Mouse (Mus musculus) embryonic facial prominence, embryonic 11.5 days (tissue): ENCODE results near the gene Elmo1. TPM values are rescaled to one million over a fixed set of nuclear protein-coding genes. Genes with fewer than 3 reads are reported as not detected.

Source experiments
- ATAC-seq: fragments of 200-750 bp; cut with Nextera tagmentation; replicated peaks from 2 replicates; pipeline ENCODE4 v1.8.0; 2017; ENCODE audit warnings: low read depth; ENCODE audit not compliant: insufficient number of reproducible peaks, low FRiP score, low TSS enrichment
- DNase-seq: peaks from one replicate; pipeline ENCODE4 v3.0.0-alpha.2; 2015; ENCODE audit warnings: low spot score
- H3K27ac ChIP-seq: fragments of 300-500 bp; sonication (generic); replicated peaks from 2 replicates; pipeline ENCODE4 v1.5.1; 2014; ENCODE audit warnings: mild to moderate bottlenecking, low read depth, low read length, control low read depth
- H3K27me3 ChIP-seq: fragments of 300-500 bp; sonication (generic); 2 replicates; pipeline ENCODE4 v1.6.1; 2014; ENCODE audit warnings: mild to moderate bottlenecking, low read length, moderate library complexity, mixed read lengths; ENCODE audit not compliant: control insufficient read depth, insufficient read depth
- H3K36me3 ChIP-seq: fragments of 300-500 bp; sonication (generic); replicated peaks from 2 replicates; pipeline ENCODE4 v1.6.1; 2014; ENCODE audit warnings: low read depth, mild to moderate bottlenecking, low read length, moderate library complexity, mixed read lengths; ENCODE audit not compliant: control insufficient read depth, insufficient read depth
- H3K4me1 ChIP-seq: fragments of 300-500 bp; sonication (generic); 2 replicates; pipeline ENCODE4 v1.6.1; 2014; ENCODE audit warnings: low read length, mixed read lengths; ENCODE audit not compliant: control insufficient read depth, insufficient read depth
- H3K4me2 ChIP-seq: fragments of 300-500 bp; sonication (generic); 2 replicates; pipeline ENCODE4 v1.6.1; 2014; ENCODE audit warnings: low read depth, mild to moderate bottlenecking, control low read depth, low read length, moderate library complexity
- H3K4me3 ChIP-seq: fragments of 300-500 bp; sonication (generic); 2 replicates; pipeline ENCODE4 v1.5.1; 2014; ENCODE audit warnings: low read depth, low read length, control low read depth
- H3K9ac ChIP-seq: fragments of 300-500 bp; sonication (generic); replicated peaks from 2 replicates; pipeline ENCODE4 v1.6.1; 2014; ENCODE audit warnings: mild to moderate bottlenecking, control low read depth, low read length
- H3K9me3 ChIP-seq: fragments of 300-500 bp; sonication (generic); replicated peaks from 2 replicates; pipeline ENCODE4 v1.6.1; 2016; ENCODE audit warnings: mild to moderate bottlenecking, low read length, inconsistent platforms, mixed read lengths; ENCODE audit not compliant: control insufficient read depth
- WGBS: fragments of 180-500 bp; shearing (Covaris S2); extraction: QIAGEN DNeasy Blood & Tissue Kit; methylation state at CpG from one replicate; pipeline ENCODE4 v1.1.7; 2014; 5-methylcytosine and 5-hydroxymethylcytosine counted together
- polyA plus RNA-seq: library from polyadenylated mRNA; unstranded; fragments of >200 nt; fragmentation: Nextera tagmentation; extraction: Ambion mirVana; gene quantifications from 2 replicates; pipeline ENCODE4 v1.2.1, GENCODE M21; 2014

The Elmo1 gene
- polyA plus RNA-seq, 1 experiment from 2014 or later, result 8.8 TPM

DNA sequence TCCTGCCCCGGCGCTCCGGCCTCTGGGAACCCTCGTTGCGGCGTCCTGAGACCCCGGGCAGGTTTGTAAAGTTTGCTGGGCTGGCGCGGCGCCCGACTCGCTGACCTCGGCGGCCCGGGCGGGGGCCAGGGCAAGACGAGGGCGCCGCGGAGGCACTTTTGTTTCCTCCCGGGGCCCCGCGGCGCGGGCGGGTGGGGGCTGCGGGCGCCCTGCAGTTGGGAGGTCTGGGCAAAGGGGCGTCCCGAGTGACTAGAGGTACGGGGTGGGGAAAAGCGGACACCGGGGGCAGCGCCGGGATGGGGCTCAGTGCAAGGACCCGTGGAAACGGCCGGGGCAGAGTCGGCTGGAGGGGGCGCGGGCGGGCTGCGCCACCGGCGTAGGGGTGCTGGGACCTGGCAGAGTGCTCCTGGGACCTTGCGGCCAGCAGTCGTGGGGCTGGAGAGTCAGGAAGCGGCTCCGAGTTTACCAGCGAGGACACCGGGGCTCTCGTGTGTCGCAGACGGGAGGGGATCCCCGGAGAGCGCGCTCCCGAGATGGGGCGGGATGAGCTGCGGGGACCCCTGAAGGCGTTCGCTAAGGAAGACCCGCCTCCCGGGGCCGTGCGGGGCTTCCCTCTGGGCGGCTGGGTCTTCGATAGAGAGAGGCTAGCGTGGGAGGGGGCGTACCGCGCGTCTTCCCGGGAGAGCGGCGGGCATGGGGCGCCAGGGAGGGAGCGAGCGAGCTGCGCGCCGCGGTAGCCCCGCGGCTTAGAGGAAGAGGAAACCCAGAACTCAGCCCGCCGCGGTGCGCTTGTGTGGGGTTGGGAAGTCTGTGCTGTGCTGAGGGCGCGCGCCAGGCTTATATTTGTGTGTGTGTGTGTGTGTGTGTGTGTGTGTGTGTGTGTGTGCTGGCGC, 561 bp downstream of the Elmo1 start:
- ATAC-seq (peak; percentile 82), DNase-seq (peak; percentile 69)
- H3K4me2 ChIP-seq, result peak overlapping the region; percentile 87
- H3K27me3 ChIP-seq, result no peaks in the 10 kb centered on the region
- peak overlapping the region; percentile 59 for H3K9ac ChIP-seq
- 0 out of 2 replicates have a peak overlapping the region, but pooled peaks have one; percentile 35 for H3K27ac ChIP-seq
- no peaks in the 10 kb centered on the region for H3K9me3 ChIP-seq
- peak overlapping the region; percentile 74 for H3K4me3 ChIP-seq
- H3K36me3 ChIP-seq, result no peaks in the 10 kb centered on the region
- no peaks in the 10 kb centered on the region for H3K4me1 ChIP-seq
- WGBS, result under 1% methylated on average over 82 of the region's 93 CpGs

DNA sequence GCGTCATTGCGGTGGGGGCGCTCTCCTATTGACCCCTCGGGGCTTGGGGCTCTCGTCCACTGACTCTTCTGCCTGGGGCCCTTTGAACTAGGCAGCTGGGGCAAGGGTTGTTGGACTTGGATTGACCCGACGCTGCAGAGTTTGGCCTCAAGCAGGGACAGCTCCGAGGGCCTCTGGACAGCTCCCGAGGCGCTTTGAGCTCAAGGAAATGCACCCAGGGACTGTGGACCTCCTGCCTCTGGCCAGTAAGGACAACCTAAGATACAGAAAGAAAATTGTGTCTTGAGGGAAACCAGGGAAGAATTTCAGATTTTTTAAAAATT, 1.2 kb downstream of the Elmo1 start:
- H3K27me3 ChIP-seq, result no peaks in the 10 kb centered on the region
- H3K4me3 ChIP-seq, result peak overlapping the region; percentile 74
- no peak for DNase-seq
- no peaks in the 10 kb centered on the region for H3K9me3 ChIP-seq
- H3K36me3 ChIP-seq, result no peaks in the 10 kb centered on the region
- peak overlapping the region; percentile 87 for H3K4me2 ChIP-seq
- H3K9ac ChIP-seq, result peak overlapping the region; percentile 59; the same call in 1 of the 2 replicates
- peak; percentile 30; the same call in 1 of the 2 replicates for ATAC-seq
- no peaks in the 10 kb centered on the region for H3K4me1 ChIP-seq
- WGBS, result 2% methylated on average over 10 of the region's 10 CpGs
- H3K27ac ChIP-seq, result no peak overlapping the region

DNA sequence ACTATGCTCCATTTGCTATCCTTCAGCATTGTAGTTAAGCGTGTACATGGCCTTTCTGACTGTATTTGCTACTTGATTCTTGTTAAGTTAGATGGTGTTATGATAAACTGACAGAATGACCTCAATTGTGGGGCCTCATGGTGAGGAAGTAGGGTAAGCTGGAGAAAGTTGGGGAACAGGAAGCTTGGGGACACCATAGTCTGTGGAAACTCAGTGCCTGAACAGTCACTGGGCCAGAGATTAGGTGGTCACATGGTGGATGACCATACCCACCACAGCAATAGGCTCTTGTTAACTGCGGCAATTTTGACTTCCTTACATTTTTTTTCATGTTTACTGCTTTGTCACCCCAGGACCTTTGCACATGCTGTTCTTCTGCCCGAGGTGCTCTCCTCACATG, 1.9 kb downstream of the Elmo1 start:
- no peaks in the 10 kb centered on the region for H3K36me3 ChIP-seq
- WGBS, result 89% methylated on average over 3 of the region's 3 CpGs
- no peaks in the 10 kb centered on the region for H3K4me1 ChIP-seq
- H3K27me3 ChIP-seq, result no peaks in the 10 kb centered on the region
- H3K27ac ChIP-seq, result no peak overlapping the region
- H3K4me2 ChIP-seq, result no peak overlapping the region
- no peaks in the 10 kb centered on the region for H3K9me3 ChIP-seq
- H3K9ac ChIP-seq, result no peak overlapping the region
- DNase-seq (no peak), ATAC-seq (no peak)
- H3K4me3 ChIP-seq, result no peak overlapping the region

DNA sequence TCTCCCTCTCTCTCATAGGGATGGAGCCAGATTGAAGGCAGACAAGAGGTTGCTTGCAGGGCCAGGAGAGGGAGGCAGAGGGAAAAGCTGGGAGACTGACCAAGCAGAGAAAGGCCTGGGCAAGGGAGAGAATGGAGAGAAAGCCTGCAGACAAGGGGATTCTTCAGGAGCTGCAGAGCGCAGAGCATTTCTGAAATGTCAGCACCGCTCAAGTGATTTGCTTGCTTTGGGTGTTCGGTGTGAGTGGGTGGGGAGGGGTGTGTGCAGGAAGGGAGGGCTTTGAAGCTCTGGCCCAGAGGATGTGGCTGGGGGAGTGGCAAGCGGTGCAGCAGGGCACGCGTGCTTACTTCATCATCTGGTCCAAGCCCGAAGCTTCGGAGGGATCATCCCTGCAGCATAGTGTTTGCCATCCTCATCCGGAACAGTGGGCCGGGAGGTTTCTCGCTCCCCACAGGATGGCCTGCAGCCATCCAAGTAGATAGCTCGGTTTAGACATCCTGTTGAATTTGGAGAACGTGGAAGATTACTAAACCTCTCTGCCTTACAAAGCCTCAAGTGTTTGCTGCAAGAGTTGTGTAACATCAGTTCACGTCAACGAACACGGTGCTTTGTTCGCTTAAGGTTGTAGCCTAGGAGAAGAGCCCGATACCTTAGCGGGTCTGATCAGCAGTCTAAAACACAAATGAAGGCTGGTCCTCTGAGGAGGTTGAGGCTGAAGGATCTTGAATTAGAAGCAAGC, 3.1 kb downstream of the Elmo1 start:
- H3K27ac ChIP-seq, result no peak overlapping the region

DNA sequence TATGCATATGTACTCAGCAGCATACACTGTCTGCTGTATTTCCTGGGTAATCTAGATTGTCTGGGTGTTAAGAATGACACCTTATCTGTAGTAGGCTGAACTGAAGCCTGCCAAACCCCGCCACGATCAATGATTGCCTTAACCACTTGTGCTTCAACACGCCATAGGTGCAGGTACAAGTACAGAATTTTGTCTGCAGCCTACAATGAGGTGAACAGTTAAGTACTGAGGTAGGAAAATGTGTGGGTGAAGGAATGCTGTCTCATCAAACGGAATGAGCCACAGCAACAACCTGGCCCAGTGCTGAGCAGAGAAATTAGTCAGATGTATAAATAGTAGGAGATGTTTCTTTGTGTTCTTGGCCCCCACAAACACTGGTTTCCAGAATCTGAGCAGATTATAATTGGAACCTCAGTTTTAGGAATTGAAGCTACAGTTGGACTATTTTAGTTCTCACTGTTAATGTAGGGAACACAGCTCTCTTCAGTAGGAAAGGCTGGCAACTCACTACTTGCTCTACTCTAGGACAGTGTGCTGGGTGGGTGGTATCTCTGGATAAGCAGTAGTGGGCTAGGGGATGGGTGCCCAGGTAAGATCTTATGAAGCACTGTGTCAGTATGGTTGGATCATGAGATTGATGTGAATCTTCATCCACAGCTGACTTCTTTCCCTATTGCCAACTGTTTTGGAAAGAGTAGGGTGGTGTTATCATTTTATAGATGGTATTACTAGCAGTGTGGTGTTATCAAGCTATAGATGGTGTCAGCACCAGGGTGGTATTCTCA, 4.7 kb downstream of the Elmo1 start:
- 82% methylated on average over 4 of the region's 4 CpGs for WGBS
- H3K4me1 ChIP-seq, result no peaks in the 10 kb centered on the region
- ATAC-seq (no peak), DNase-seq (no peak)
- H3K9me3 ChIP-seq, result no peaks in the 10 kb centered on the region
- H3K36me3 ChIP-seq, result no peaks in the 10 kb centered on the region
- no peak overlapping the region for H3K4me2 ChIP-seq
- H3K27ac ChIP-seq, result no peak overlapping the region
- H3K27me3 ChIP-seq, result no peaks in the 10 kb centered on the region
- H3K9ac ChIP-seq, result no peak overlapping the region
- no peak overlapping the region for H3K4me3 ChIP-seq

More for the DNA sequence above, 3.1 kb downstream of the Elmo1 start:
- Histone ChIP-seq H3K4me3 (no peak overlapping the region), H3K36me3 (no peaks in the 10 kb centered on the region), H3K9ac (no peak overlapping the region), H3K4me2 (no peak overlapping the region), H3K27me3 (no peaks in the 10 kb centered on the region), H3K9me3 (no peaks in the 10 kb centered on the region), H3K4me1 (no peaks in the 10 kb centered on the region)
- ATAC-seq, result no peak
- no peak for DNase-seq
- 68% methylated on average over 19 of the region's 19 CpGs for WGBS

DNA sequence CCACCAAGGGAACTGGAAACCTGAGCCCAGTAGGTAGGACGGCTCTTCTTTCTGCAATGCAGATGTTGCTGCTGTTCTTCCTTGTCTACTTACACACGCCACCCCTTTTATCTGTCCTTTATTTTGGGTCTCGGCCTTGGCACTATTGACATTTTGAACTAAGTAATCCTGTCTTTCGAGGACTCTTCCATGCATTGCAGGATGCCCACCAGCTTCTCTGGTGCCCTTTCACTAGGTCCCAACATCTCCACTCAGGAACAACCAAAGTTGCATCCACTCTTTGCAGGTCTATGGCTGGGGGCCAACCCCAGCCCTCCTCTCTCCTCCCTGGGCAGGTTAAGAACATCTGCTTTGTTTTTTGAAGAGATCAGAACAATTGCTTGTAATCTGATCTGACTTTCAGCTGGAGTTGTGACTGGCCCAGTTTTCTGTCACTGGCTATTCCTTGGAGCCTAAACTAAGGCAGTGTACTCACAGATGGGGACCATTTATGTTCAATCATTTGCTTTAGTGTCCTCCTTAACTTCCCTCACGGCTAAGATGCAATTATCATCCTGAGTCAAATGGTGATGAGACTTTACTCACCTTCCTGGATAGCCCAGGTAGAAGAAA, 6.7 kb downstream of the Elmo1 start:
- WGBS, result 59% methylated on average over 5 of the region's 5 CpGs
- H3K4me3 ChIP-seq, result no peak overlapping the region
- H3K9ac ChIP-seq, result no peak overlapping the region
- no peaks in the 10 kb centered on the region for H3K36me3 ChIP-seq
- DNase-seq (no peak), ATAC-seq (no peak)
- no peaks in the 10 kb centered on the region for H3K4me1 ChIP-seq
- no peaks in the 10 kb centered on the region for H3K27me3 ChIP-seq
- no peak overlapping the region for H3K27ac ChIP-seq
- H3K9me3 ChIP-seq, result no peaks in the 10 kb centered on the region
- H3K4me2 ChIP-seq, result no peak overlapping the region

DNA sequence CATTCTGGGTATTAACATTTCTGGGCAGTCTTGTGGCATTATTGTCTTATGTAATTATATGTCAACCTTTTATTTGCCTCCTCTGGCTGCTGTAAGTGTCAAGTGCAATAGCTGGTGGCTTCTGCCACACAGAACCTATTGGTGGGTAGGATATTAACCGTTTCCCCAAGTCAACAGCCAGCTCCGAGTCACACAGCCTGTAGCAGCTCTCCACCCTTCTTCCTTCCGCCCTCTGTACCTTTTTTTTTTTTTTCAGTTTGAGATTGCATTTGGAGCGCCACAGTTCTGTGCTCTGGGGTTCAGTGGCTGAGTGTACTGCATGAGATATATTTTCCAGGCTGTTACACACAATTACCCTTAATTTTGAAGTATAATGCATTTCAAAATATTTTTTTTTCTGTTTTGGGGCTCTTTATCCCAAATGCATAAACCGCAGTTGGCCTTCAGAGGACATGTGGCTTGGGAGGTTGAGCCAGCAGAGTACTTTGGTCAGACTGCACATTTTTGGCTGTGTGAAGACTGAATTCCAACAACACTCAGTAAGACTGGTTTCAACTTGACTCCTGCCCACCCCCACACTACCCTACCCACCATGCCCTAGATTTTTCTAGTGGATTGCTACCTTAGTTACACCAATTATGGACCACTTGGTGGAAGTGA, 7.7 kb downstream of the Elmo1 start:
- no peak overlapping the region for H3K4me3 ChIP-seq
- H3K27me3 ChIP-seq, result no peaks in the 10 kb centered on the region
- no peaks in the 10 kb centered on the region for H3K9me3 ChIP-seq
- 58% methylated on average over 5 of the region's 5 CpGs for whole genome bisulfite sequencing
- H3K4me2 ChIP-seq, result no peak overlapping the region
- H3K27ac ChIP-seq, result no peak overlapping the region
- no peaks in the 10 kb centered on the region for H3K4me1 ChIP-seq
- ATAC-seq (no peak), DNase-seq (no peak)
- H3K9ac ChIP-seq, result no peak overlapping the region
- H3K36me3 ChIP-seq, result no peaks in the 10 kb centered on the region
